Mouse (Mus musculus) hindbrain, embryonic 11.5 days (tissue): ENCODE results near the gene Btn1a1. TPM values are rescaled to one million over a fixed set of nuclear protein-coding genes. Genes with fewer than 3 reads are reported as not detected.
A peak's percentile ranks its signal among the peaks of the same experiment; 100 is the strongest.

Experiments
- ATAC-seq: fragments of 200-750 bp; cut with Nextera tagmentation; 2 replicates; pipeline ENCODE4 v1.8.0; 2017; ENCODE audit warnings: mild to moderate bottlenecking, moderate TSS enrichment, moderate library complexity; ENCODE audit not compliant: low FRiP score
- DNase-seq: peaks from one replicate; pipeline ENCODE4 v3.0.0-alpha.2; 2015; ENCODE audit warnings: low spot score
- H3K27ac ChIP-seq: fragments of 300-500 bp; sonication (generic); 2 replicates; pipeline ENCODE4 v1.5.1; 2014; ENCODE audit warnings: mild to moderate bottlenecking, low read depth, low read length
- H3K27me3 ChIP-seq: fragments of 300-500 bp; sonication (generic); 2 replicates; pipeline ENCODE4 v1.6.1; 2014; ENCODE audit warnings: mild to moderate bottlenecking, low read length, moderate library complexity, mixed read lengths; ENCODE audit not compliant: control insufficient read depth, insufficient read depth
- H3K36me3 ChIP-seq: fragments of 300-500 bp; sonication (generic); 2 replicates; pipeline ENCODE4 v1.6.1; 2014; ENCODE audit warnings: mild to moderate bottlenecking, low read length, moderate library complexity, mixed read lengths; ENCODE audit not compliant: control insufficient read depth, insufficient read depth
- H3K4me1 ChIP-seq: fragments of 300-500 bp; sonication (generic); replicated peaks from 2 replicates; pipeline ENCODE4 v1.6.1; 2014; ENCODE audit warnings: low read length, mixed read lengths; ENCODE audit not compliant: control insufficient read depth, insufficient read depth
- H3K4me2 ChIP-seq: fragments of 300-500 bp; sonication (generic); replicated peaks from 2 replicates; pipeline ENCODE4 v1.6.1; 2014; ENCODE audit warnings: mild to moderate bottlenecking, low read depth, low read length
- H3K4me3 ChIP-seq: fragments of 300-500 bp; sonication (generic); 2 replicates; pipeline ENCODE4 v1.5.1; 2014; ENCODE audit warnings: low read depth, low read length
- H3K9ac ChIP-seq: fragments of 300-500 bp; sonication (generic); 2 replicates; pipeline ENCODE4 v1.6.1; 2014; ENCODE audit warnings: low read depth, low read length
- H3K9me3 ChIP-seq: fragments of 300-500 bp; sonication (generic); 2 replicates; pipeline ENCODE4 v1.6.1; 2016; ENCODE audit warnings: low read length; ENCODE audit not compliant: control insufficient read depth
- WGBS: fragments of 180-500 bp; shearing (Covaris S2); extraction: QIAGEN DNeasy Blood & Tissue Kit; methylation state at CpG from one replicate; pipeline ENCODE4 v1.1.7; 2014; 5-methylcytosine and 5-hydroxymethylcytosine counted together
- polyA plus RNA-seq: library from polyadenylated mRNA; unstranded; fragments of >200 nt; fragmentation: Nextera tagmentation; extraction: Ambion mirVana; gene quantifications from 2 replicates; pipeline ENCODE4 v1.2.1, GENCODE M21; 2014

The Btn1a1 gene
- polyA plus RNA-seq, 1 experiment from 2014 or later = not detected

- no peak overlapping the region; the same call in 1 of the 2 replicates for H3K4me3 ChIP-seq
- no peaks in the 10 kb centered on the region for H3K36me3 ChIP-seq
- ATAC-seq (peak; percentile 36; the same call in 1 of the 2 replicates), DNase-seq (peak; percentile 56)
- no peaks in the 10 kb centered on the region for H3K27me3 ChIP-seq
- H3K9me3 ChIP-seq = no peaks in the 10 kb centered on the region
- no peak overlapping the region for H3K27ac ChIP-seq
- peak overlapping the region; percentile 39 for H3K4me2 ChIP-seq
- WGBS = 3% methylated on average over 14 of the region's 14 CpGs
- H3K4me1 ChIP-seq = no peaks in the 10 kb centered on the region
- H3K9ac ChIP-seq = 0 out of 2 replicates have a peak overlapping the region, but pooled peaks have one; percentile 7
Observed at GRCm38 (mm10) chr13:23491990-23492389, 26.3 kb upstream of the Btn1a1 start.

- 13% methylated on average over 1 of the region's 1 CpGs for WGBS
- H3K4me2 ChIP-seq = no peak overlapping the region
- H3K9ac ChIP-seq = no peak overlapping the region
- no peaks in the 10 kb centered on the region for H3K27me3 ChIP-seq
- DNase-seq (no peak), ATAC-seq (no peak)
- H3K27ac ChIP-seq = no peak overlapping the region
- no peaks in the 10 kb centered on the region for H3K9me3 ChIP-seq
- no peaks in the 10 kb centered on the region for H3K4me1 ChIP-seq
- H3K36me3 ChIP-seq = no peaks in the 10 kb centered on the region
- no peak overlapping the region for H3K4me3 ChIP-seq
Observed at GRCm38 (mm10) chr13:23491263-23491662, 25.6 kb upstream of the Btn1a1 start.

GRCm38 (mm10) chr13:23490863-23491262 lies 25.2 kb upstream of the Btn1a1 start:
- Histone ChIP-seq H3K9me3 (no peaks in the 10 kb centered on the region), H3K9ac (no peak overlapping the region), H3K36me3 (no peaks in the 10 kb centered on the region), H3K4me2 (no peak overlapping the region), H3K4me3 (no peak overlapping the region), H3K27me3 (no peaks in the 10 kb centered on the region), H3K27ac (no peak overlapping the region), H3K4me1 (no peaks in the 10 kb centered on the region)
- DNase-seq (no peak), ATAC-seq (no peak)
- WGBS = 64% methylated on average over 1 of the region's 1 CpGs

GRCm38 (mm10) chr13:23488400-23489322 lies 23.0 kb upstream of the Btn1a1 start, which contains the start of gene Btn2a2:
Btn2a2 (minus strand) TSS chr13:23488857.
- Histone ChIP-seq H3K4me2 (peak within 1 kb of the TSS; percentile 42), H3K4me3 (peak within 1 kb of the TSS; percentile 21; the same call in 1 of the 2 replicates), H3K27ac (no peak within 1 kb of the TSS), H3K27me3 (no peaks in the 10 kb centered on the region), H3K4me1 (no peaks in the 10 kb centered on the region), H3K36me3 (no peaks in the 10 kb centered on the region), H3K9me3 (no peaks in the 10 kb centered on the region), H3K9ac (no peak within 1 kb of the TSS; the same call in 1 of the 2 replicates)
- ATAC-seq = peak; percentile 93
- peak; percentile 70 for DNase-seq
- WGBS = 4% methylated on average over 13 of the region's 14 CpGs

GRCm38 (mm10) chr13:23485271-23485670 lies 19.6 kb upstream of the Btn1a1 start:
- Histone ChIP-seq H3K36me3 (no peaks in the 10 kb centered on the region), H3K9ac (no peak overlapping the region), H3K27me3 (no peaks in the 10 kb centered on the region), H3K9me3 (no peaks in the 10 kb centered on the region), H3K4me3 (no peak overlapping the region), H3K4me1 (no peaks in the 10 kb centered on the region), H3K4me2 (no peak overlapping the region), H3K27ac (no peak overlapping the region)
- WGBS = 53% methylated on average over 5 of the region's 5 CpGs
- ATAC-seq (no peak), DNase-seq (no peak)

- Histone ChIP-seq H3K4me3 (no peak overlapping the region), H3K4me1 (no peaks in the 10 kb centered on the region), H3K27me3 (no peaks in the 10 kb centered on the region), H3K36me3 (no peaks in the 10 kb centered on the region), H3K27ac (no peak overlapping the region), H3K9me3 (no peaks in the 10 kb centered on the region), H3K4me2 (no peak overlapping the region), H3K9ac (no peak overlapping the region)
- WGBS = 92% methylated on average over 2 of the region's 2 CpGs
- DNase-seq (no peak), ATAC-seq (no peak)
Observed at GRCm38 (mm10) chr13:23483153-23483552, 17.5 kb upstream of the Btn1a1 start.

GRCm38 (mm10) chr13:23475658-23476057 lies 10.0 kb upstream of the Btn1a1 start:
- no peak overlapping the region for H3K27ac ChIP-seq
- 7% methylated on average over 2 of the region's 2 CpGs for WGBS
- no peaks in the 10 kb centered on the region for H3K27me3 ChIP-seq
- no peaks in the 10 kb centered on the region for H3K36me3 ChIP-seq
- H3K4me2 ChIP-seq = no peak overlapping the region
- H3K9ac ChIP-seq = 0 out of 2 replicates have a peak overlapping the region, but pooled peaks have one; percentile 28
- H3K4me1 ChIP-seq = no peaks in the 10 kb centered on the region
- DNase-seq (peak; percentile 40), ATAC-seq (peak; percentile 51; the same call in 1 of the 2 replicates)
- no peak overlapping the region for H3K4me3 ChIP-seq
- H3K9me3 ChIP-seq = no peaks in the 10 kb centered on the region

- Histone ChIP-seq H3K9me3 (no peaks in the 10 kb centered on the region), H3K4me1 (peaks cover 5% of the 10 kb centered on the region; the same call in 1 of the 2 replicates), H3K4me3 (no peak overlapping the region), H3K27me3 (peaks cover 3% of the 10 kb centered on the region), H3K36me3 (no peaks in the 10 kb centered on the region), H3K4me2 (no peak overlapping the region), H3K9ac (no peak overlapping the region), H3K27ac (no peak overlapping the region)
- ATAC-seq (peak; percentile 64), DNase-seq (peak; percentile 90)
- WGBS = 2% methylated on average over 9 of the region's 9 CpGs
Observed at GRCm38 (mm10) chr13:23466911-23467310, 1.2 kb upstream of the Btn1a1 start.
